Mouse (Mus musculus) G1E (cell line): ENCODE measurements around the gene Pgm5. TPM values are rescaled to one million over a fixed set of nuclear protein-coding genes. Genes with fewer than 3 reads are reported as not detected.

Source experiments
- ATAC-seq: 2 replicates; pipeline ENCODE4 v1.8.0; 2016; ENCODE audit warnings: mild to moderate bottlenecking; ENCODE audit not compliant: insufficient number of reproducible peaks, poor library complexity, low FRiP score, severe bottlenecking; ENCODE audit errors: extremely low read depth
- DNase-seq: peaks from one replicate; pipeline ENCODE4 v3.0.0; 2012; ENCODE audit warnings: low spot score
- H3K27me3 ChIP-seq: 2 replicates; pipeline ENCODE4 v1.6.1; 2012; ENCODE audit warnings: mild to moderate bottlenecking, low read length, inconsistent platforms; ENCODE audit not compliant: insufficient read depth
- H3K36me3 ChIP-seq: replicated peaks from 2 replicates; pipeline ENCODE3; 2012; ENCODE audit warnings: mild to moderate bottlenecking, inconsistent platforms
- H3K4me1 ChIP-seq: 2 replicates; pipeline ENCODE4 v1.6.1; 2012; ENCODE audit warnings: low read depth, low read length, inconsistent platforms, mixed read lengths; ENCODE audit not compliant: insufficient read depth
- H3K4me3 ChIP-seq: 2 replicates; pipeline ENCODE4 v1.5.1; 2012; ENCODE audit warnings: low read depth, mild to moderate bottlenecking, inconsistent platforms, low read length, moderate library complexity, mixed read lengths
- H3K9me3 ChIP-seq: replicated peaks from 2 replicates; pipeline ENCODE4 v1.6.1; 2012; ENCODE audit warnings: inconsistent platforms
- CTCF ChIP-seq: IDR thresholded peaks from 2 replicates; pipeline ENCODE4 v1.5.1; 2012; ENCODE audit warnings: low read depth, low read length, inconsistent platforms, mixed read lengths
- GATA1 ChIP-seq: IDR thresholded peaks from 2 replicates; pipeline ENCODE4 v1.6.1; 2012; ENCODE audit warnings: borderline replicate concordance, low read length, inconsistent platforms, mixed read lengths
- GATA2 ChIP-seq: IDR thresholded peaks from 2 replicates; pipeline ENCODE4 v1.6.1; 2012; ENCODE audit warnings: low read depth, low read length, inconsistent platforms, borderline replicate concordance
- POLR2AphosphoS5 ChIP-seq: IDR thresholded peaks from 2 replicates; pipeline ENCODE4 v1.6.1; 2012; ENCODE audit warnings: low read depth, low read length, inconsistent platforms; ENCODE audit not compliant: insufficient replicate concordance
- TAL1 ChIP-seq: conservative IDR thresholded peaks from 2 replicates; pipeline ENCODE4 v1.6.1; 2012; ENCODE audit warnings: low read depth, low read length, inconsistent platforms, mixed read lengths
- polyA plus RNA-seq: library from polyadenylated mRNA; stranded (reverse); fragments of >175 nt; gene quantifications from 2 replicates; pipeline ENCODE4 v1.2.3, GENCODE M21; 2012
- total RNA-seq, 2 experiments: library from RNA; stranded (forward) in 1 of 2; stranded (reverse) in 1 of 2; fragments of 200-1000 nt in 1 of 2; fragments of >200 nt in 1 of 2; fragmentation: Nextera tagmentation in 1 of 2; gene quantifications; 2 replicates each; pipeline ENCODE4 v1.2.3; 2014 to 2017

The Pgm5 gene
- total and polyA plus RNA-seq, 3 experiments = 0.16 TPM; not detected in 2

DNA sequence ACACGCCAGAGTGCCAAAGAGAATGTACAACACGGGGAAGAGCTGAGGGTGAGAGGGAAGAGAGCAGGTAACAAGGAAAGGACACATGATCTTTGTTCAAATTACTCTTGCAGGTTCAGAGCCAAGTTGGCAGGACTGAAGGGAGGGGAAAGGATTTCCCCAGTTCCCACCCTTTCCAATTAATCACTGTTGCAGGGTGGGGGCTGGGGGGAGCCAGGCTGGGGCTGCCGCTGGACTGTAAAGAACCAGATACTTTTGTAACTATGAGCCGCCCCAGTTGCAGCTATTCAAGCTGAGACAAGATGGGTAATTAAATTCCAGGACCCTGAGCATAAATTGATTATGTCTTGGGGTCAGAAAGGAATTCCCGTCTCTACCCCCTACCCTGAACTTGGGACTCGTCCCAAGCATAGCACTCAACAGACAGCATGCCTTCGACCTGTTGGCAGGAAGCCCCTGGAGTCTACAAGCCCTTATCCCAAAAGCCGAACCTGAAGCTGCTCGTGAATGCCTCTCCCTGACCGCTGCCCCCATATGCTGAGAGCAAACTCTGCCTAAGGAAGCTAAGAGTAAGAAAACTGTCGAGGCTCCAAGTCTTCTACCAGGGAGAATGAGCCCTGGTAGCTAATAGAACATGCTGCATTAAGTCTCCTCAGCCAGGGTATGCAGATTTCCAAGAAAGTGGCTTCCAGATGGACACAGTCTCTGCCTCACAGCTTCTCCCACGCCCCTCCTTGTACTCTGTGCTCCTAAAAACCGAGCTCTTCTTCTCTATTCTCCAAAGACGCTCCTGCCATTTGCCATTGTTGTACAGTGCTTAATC is 107.8 kb downstream of the Pgm5 start:
- DNase-seq = no peak
- H3K9me3 ChIP-seq = no peaks in the 10 kb centered on the region
- H3K4me3 ChIP-seq = no peak overlapping the region
- peaks cover 7% of the 10 kb centered on the region for H3K27me3 ChIP-seq
- no peak for ATAC-seq
- H3K4me1 ChIP-seq = no peaks in the 10 kb centered on the region
- no peaks in the 10 kb centered on the region for H3K36me3 ChIP-seq
- TF ChIP-seq GATA1 (no peak), GATA2 (no peak)

DNA sequence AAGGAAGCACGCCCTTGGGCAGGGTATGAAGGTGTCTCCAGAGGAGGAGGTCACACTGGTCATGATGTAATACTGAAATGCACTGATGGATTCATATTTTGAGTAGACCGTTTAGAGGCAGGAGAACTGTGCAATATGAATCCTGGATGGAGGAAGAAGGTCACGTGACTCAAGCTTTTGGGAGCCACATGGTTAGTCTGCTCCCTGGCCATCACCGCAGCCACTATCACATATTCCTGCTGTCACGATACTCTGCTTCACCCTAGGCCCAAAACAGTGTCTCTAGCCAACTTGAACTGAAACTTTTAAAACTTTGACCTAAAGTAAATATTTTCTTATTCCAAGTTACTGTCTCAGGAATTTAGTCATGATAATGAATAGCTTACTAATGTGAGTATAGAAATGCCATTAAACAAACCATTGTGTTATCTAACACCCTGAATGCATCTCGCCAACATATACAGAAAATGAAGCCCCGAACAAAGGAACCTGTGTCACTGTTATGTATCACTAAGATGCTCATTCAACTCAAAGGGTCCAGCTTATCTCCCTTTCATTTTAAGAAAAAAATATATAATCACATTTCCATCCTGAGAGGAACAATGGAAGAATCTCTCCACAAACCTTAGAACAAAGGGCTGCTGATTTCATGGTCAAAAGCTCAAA is 108.6 kb downstream of the Pgm5 start:
- H3K27me3 ChIP-seq = peaks cover 7% of the 10 kb centered on the region
- TF ChIP-seq CTCF = no peak
- TF ChIP-seq GATA2 = no peak
- no peak for TF ChIP-seq GATA1
- no peak for TF ChIP-seq TAL1
- no peak for TF ChIP-seq POLR2AphosphoS5
- no peak for DNase-seq
- H3K4me1 ChIP-seq = no peaks in the 10 kb centered on the region
- no peaks in the 10 kb centered on the region for H3K9me3 ChIP-seq
- ATAC-seq = no peak
- H3K36me3 ChIP-seq = no peaks in the 10 kb centered on the region
- no peak overlapping the region for H3K4me3 ChIP-seq

DNA sequence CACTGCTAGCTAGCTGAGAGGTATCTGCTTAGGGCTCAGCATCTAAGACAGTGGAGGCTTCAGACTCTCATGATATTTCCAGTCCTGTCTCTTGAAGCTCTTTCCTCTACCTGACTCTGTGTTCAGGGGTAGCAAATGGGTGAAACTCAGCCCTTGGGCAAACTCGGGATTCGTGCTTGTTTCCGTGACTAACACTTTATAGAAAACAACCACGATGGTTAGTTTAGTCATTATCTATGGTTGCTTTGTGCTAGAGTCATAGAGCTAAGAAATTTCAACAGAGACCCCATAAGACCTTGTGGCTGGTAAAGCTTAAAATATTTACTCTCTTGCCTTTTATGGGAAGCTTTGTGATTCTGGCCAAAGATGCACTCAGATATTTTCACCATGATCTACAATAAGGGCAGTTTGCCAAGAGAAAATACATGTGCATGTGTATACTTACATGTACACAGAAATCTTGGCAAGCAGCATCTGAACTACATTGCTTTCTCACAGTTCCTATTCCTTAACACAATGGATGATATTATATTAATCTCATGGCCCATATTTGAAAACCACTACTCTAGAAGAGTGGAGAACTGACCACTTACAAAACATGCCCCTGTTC is 115.3 kb downstream of the Pgm5 start:
- no peak overlapping the region for H3K4me3 ChIP-seq
- no peaks in the 10 kb centered on the region for H3K36me3 ChIP-seq
- TF ChIP-seq GATA1 = no peak
- TF ChIP-seq TAL1 = no peak
- no peak for TF ChIP-seq POLR2AphosphoS5
- TF ChIP-seq GATA2 = no peak
- TF ChIP-seq CTCF = no peak
- no peaks in the 10 kb centered on the region for H3K27me3 ChIP-seq
- no peaks in the 10 kb centered on the region for H3K9me3 ChIP-seq
- no peak for DNase-seq
- no peaks in the 10 kb centered on the region for H3K4me1 ChIP-seq
- no peak for ATAC-seq

DNA sequence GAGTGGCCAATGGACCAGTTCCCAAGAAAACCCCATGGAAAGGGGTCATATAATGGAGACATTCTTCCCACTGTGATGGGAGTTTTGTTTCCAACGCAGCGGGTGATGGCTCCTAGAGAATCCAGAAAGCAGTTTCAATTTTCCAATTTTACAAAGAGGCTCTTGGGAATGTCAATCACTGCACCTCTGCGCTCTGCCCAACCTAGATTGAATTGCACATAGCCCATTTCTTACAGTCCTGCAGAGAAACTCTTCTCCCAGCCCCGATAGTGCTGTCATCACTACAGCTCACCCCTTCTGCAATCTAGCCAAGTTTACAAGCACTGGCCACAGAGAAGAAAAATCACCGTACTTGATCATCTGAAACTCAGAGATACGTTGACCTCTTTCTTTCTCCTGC is 119.0 kb downstream of the Pgm5 start:
- H3K9me3 ChIP-seq = no peaks in the 10 kb centered on the region
- no peaks in the 10 kb centered on the region for H3K4me1 ChIP-seq
- H3K4me3 ChIP-seq = no peak overlapping the region
- H3K27me3 ChIP-seq = no peaks in the 10 kb centered on the region
- no peak for TF ChIP-seq GATA2
- TF ChIP-seq CTCF = no peak
- no peak for TF ChIP-seq TAL1
- no peak for TF ChIP-seq POLR2AphosphoS5
- no peak for TF ChIP-seq GATA1
- ATAC-seq = no peak
- DNase-seq = no peak
- H3K36me3 ChIP-seq = no peaks in the 10 kb centered on the region

DNA sequence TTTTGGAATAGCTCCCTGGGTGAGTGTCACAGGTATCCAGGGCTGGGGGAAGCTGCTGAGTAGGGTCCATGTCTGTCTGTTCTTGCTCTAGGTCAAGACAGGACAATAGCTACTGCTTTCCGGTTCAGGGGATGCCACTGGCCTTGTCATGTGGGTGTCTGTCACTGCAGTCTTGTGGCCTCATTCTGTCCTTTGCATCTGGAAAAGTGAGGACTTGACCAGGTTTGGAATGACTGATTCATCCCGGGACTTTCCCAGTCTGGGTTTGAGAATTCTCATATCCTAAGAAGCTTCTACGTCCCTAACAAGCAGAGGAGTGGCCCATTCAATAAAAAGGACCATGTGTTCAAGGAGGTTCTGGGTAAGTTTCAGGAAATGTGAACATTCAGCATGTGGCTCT is 122.9 kb downstream of the Pgm5 start:
- no peak for ATAC-seq
- H3K27me3 ChIP-seq = no peaks in the 10 kb centered on the region
- no peak for DNase-seq
- TF ChIP-seq GATA2 (no peak), POLR2AphosphoS5 (no peak), CTCF (no peak), TAL1 (no peak), GATA1 (no peak)
- H3K4me1 ChIP-seq = no peaks in the 10 kb centered on the region
- no peaks in the 10 kb centered on the region for H3K36me3 ChIP-seq
- H3K9me3 ChIP-seq = no peaks in the 10 kb centered on the region
- H3K4me3 ChIP-seq = no peak overlapping the region

DNA sequence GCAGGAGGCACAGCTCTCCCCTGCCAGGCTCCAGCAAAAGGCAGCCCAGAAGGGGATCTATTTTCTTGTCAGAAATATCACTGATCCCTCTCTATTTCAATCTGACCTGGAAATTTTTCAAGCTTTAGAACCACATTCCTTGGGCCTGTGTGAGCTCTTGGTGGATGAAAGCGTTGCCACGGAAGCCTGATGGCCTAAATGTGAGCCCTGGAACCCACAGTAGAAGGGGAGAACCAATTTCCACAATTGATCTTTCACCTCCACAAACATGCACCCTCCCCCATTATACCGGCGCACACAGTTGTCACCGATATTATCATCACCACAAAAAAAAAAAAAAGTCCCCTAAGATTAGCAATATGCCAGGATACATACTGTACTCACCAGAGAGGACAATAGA is 123.6 kb downstream of the Pgm5 start:
- no peak for DNase-seq

More for the DNA sequence above, 123.6 kb downstream of the Pgm5 start:
- Histone ChIP-seq H3K4me3 (no peak overlapping the region), H3K4me1 (no peaks in the 10 kb centered on the region), H3K36me3 (no peaks in the 10 kb centered on the region), H3K9me3 (no peaks in the 10 kb centered on the region), H3K27me3 (no peaks in the 10 kb centered on the region)
- ATAC-seq = no peak
- TF ChIP-seq GATA2 (no peak), GATA1 (no peak), POLR2AphosphoS5 (no peak), CTCF (no peak)
